Comparison of ENCODE assay signal across 17 mouse cellular contexts in the genomic region with DNA sequence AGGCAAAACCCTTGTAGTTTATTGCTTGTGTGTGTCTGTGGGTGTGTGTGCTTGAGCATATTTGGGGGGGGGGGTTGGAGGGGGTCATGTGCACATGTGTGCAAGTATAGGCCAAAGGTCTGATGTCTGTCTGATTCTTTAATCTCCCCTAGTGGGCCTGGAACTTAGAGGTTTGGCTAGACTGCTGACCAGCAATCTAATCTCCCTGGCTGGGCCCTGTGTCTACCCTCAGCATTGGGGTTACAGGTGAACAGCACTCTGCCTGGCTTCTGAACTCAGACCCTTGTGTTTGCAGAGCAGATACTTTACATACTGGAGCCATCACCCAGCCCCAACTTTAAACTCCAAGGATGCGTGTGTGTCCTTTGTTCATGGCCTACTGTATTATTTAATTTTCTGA. TPM values are rescaled to one million over a fixed set of nuclear protein-coding genes. Genes with fewer than 3 reads are reported as not detected.
"Had no signal": no experiment of that assay in that cellular context is flagged by ENCODE, and none has a peak within 500 bp of the region (broad histone marks: within the 10 kb centered on the region; RNA-seq: fewer than 3 reads in every experiment).

No protein-coding gene starts in this region.

- H3K9ac ChIP-seq: kidney, embryonic 15.5 days; limb, embryonic 13.5 days; midbrain, embryonic 12.5 days had no signal

- H3K4me2 ChIP-seq: kidney, embryonic 15.5 days; limb, embryonic 13.5 days; liver, embryonic 11.5 days; midbrain, embryonic 12.5 days had no signal

- DNase-seq: kidney, postnatal 14 days; left cerebral cortex, postnatal 4 days; lung, adult 2 months; lung, postnatal 14 days; thymus, adult 2 months; thymus, postnatal 25 days had no signal

- H3K36me3 ChIP-seq: kidney, embryonic 15.5 days; limb, embryonic 13.5 days; midbrain, embryonic 12.5 days had no signal

- H3K9me3 ChIP-seq: kidney, embryonic 15.5 days; limb, embryonic 13.5 days; liver, embryonic 15.5 days; megakaryocyte, embryonic 14.5 days; midbrain, embryonic 12.5 days had no signal

- H3K27ac ChIP-seq: kidney, embryonic 15.5 days; limb, embryonic 13.5 days; macrophage; midbrain, embryonic 12.5 days; stomach, postnatal 0 days had no signal

- ATAC-seq: midbrain, embryonic 16.5 days had no signal

- H3K4me3 ChIP-seq: kidney, embryonic 15.5 days; limb, embryonic 13.5 days; liver, embryonic 15.5 days; megakaryocyte, embryonic 14.5 days; midbrain, embryonic 12.5 days had no signal

- H3K27me3 ChIP-seq: kidney, embryonic 15.5 days; limb, embryonic 13.5 days; liver, embryonic 15.5 days; megakaryocyte, embryonic 14.5 days; midbrain, embryonic 12.5 days had no signal

RNA-seq across cellular contexts. Expression of gene Myo1a, which starts 25.8 kb away (rescaled TPM):
- polyA plus RNA-seq: liver, embryonic 11.5 days; macrophage had no signal

RNA-seq across cellular contexts. Expression of gene Tac2, which starts 45.1 kb away (rescaled TPM):
- total RNA-seq: neutrophil, adult 5-6 weeks had no signal
- polyA plus RNA-seq: lung, adult 2 months; macrophage; midbrain, embryonic 12.5 days; urinary bladder, adult 2 months had no signal
